Mouse (Mus musculus): ENCODE measurements around the gene Mapt. TPM values are rescaled to one million over a fixed set of nuclear protein-coding genes. Genes with fewer than 3 reads are reported as not detected.
"Not testable (repeated sequence)": the region's sequence is repeated elsewhere in the genome, so short reads cannot be mapped to it uniquely, and the experiment has no call there.

The Mapt gene
- polyA plus RNA-seq, 1 experiment from 2014 or later: 1,112 TPM

GRCm38 (mm10) chr11:104235881-104236280, 4.7 kb downstream of the Mapt start:
- H3K4me2 ChIP-seq: peak overlapping the region; percentile 66
- H3K36me3 ChIP-seq (replicated peaks): no peaks in the 10 kb centered on the region
- no peak overlapping the region; the same call in 1 of the 2 replicates for H3K9ac ChIP-seq
- H3K27me3 ChIP-seq (replicated peaks): no peaks in the 10 kb centered on the region
- ATAC-seq (replicated peaks): no peak
- peak overlapping the region; percentile 70 for H3K4me3 ChIP-seq
- H3K9me3 ChIP-seq: no peaks in the 10 kb centered on the region
- 73% methylated on average over 2 of the region's 2 CpGs for WGBS
- H3K4me1 ChIP-seq: peaks cover 49% of the 10 kb centered on the region
- no peak overlapping the region for H3K27ac ChIP-seq

GRCm38 (mm10) chr11:104237226-104237625, 6.0 kb downstream of the Mapt start:
- H3K9me3 ChIP-seq: no peaks in the 10 kb centered on the region
- peaks cover 49% of the 10 kb centered on the region for H3K4me1 ChIP-seq
- no peaks in the 10 kb centered on the region for H3K36me3 ChIP-seq (replicated peaks)
- no peak for ATAC-seq (replicated peaks)
- H3K4me2 ChIP-seq: peak overlapping the region; percentile 66
- WGBS: 47% methylated on average over 7 of the region's 7 CpGs
- no peak overlapping the region for H3K27ac ChIP-seq
- no peaks in the 10 kb centered on the region for H3K27me3 ChIP-seq (replicated peaks)
- H3K9ac ChIP-seq: no peak overlapping the region
- no peak overlapping the region for H3K4me3 ChIP-seq

DNA sequence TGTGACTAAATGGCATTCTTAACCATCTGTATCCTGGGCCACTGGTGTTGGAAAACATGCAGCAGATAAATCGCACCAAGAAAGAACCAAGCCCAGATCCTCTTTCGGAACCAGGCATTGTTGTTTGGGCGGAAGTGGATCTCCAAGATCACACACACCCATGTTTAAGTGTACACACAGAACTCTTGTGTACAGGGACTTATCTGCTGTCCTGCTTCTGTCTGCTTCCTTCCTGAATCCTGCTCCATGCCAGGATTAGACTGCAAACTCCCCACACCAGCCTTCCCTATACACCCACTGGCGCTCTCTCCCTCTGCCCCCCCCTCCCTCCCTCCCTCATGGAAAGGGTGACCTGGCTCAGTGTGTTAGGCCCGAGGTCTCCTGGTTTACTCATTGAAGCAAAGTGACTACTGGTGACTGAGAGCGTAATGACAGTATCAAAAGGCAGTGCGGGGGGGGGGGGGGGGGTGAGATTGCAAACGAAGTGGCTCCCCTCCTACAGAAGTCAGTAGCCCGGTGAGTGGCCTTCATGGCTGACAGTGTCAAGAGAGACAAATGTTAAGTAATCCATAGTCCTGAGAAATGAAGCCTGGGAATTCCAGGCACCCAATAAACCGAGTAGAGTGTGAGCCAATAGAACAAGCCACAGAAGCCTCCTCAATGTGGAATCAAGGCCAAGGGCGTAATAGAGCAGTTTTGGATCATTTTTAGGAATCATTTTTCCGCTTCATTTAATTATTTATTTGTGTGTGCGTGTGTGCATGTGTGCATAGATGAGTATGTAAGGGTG, 7.0 kb downstream of the Mapt start:
- ATAC-seq (replicated peaks): no peak
- Histone ChIP-seq H3K27me3 (replicated peaks) (no peaks in the 10 kb centered on the region), H3K4me1 (peaks cover 49% of the 10 kb centered on the region)

GRCm38 (mm10) chr11:104245478-104245877, 14.3 kb downstream of the Mapt start:
- H3K4me3 ChIP-seq; H3K27ac ChIP-seq; ATAC-seq (replicated peaks); H3K9me3 ChIP-seq; H3K27me3 ChIP-seq (replicated peaks); H3K9ac ChIP-seq; H3K36me3 ChIP-seq (replicated peaks); H3K4me2 ChIP-seq: not testable (repeated sequence)
- WGBS: 78% methylated on average over 6 of the region's 6 CpGs
- H3K4me1 ChIP-seq: peaks cover 21% of the 10 kb centered on the region

More for the DNA sequence above, 7.0 kb downstream of the Mapt start:
- Histone ChIP-seq H3K36me3 (replicated peaks) (no peaks in the 10 kb centered on the region), H3K9me3 (no peaks in the 10 kb centered on the region), H3K4me3 (no peak overlapping the region), H3K9ac (no peak overlapping the region), H3K27ac (no peak overlapping the region), H3K4me2 (no peak overlapping the region)
- 73% methylated on average over 12 of the region's 13 CpGs for WGBS

DNA sequence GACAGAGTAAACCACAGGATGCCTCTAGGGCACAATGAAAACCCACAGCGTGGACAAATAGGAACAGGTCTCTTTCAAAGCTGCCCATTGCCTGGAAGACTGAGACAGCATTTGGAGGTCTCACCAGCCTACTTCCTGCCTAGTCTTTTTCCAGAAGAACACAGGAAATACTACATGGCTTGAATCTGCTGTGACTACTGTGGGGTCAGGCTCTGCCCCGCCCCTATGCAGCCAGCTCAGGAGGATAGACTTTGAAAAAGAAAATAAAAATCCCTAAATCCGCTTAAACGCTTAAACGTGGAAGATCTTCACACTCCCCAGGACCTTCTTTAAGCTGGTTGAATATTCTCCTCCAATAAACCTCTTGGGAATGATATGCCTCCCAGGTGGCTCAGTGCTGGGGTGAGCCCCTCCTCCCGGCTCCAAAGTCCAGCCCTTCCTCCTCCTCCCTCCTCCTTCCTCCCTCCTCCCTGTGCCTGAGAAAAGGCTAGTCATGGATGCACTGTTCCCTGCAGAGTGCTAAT, 15.0 kb downstream of the Mapt start:
- Histone ChIP-seq H3K4me3 (no peak overlapping the region), H3K36me3 (replicated peaks) (no peaks in the 10 kb centered on the region), H3K9me3 (no peaks in the 10 kb centered on the region), H3K27me3 (replicated peaks) (no peaks in the 10 kb centered on the region), H3K4me2 (no peak overlapping the region), H3K27ac (no peak overlapping the region), H3K9ac (no peak overlapping the region), H3K4me1 (peaks cover 21% of the 10 kb centered on the region)
- peak; percentile 43 for ATAC-seq (replicated peaks)
- 17% methylated on average over 6 of the region's 6 CpGs for WGBS

DNA sequence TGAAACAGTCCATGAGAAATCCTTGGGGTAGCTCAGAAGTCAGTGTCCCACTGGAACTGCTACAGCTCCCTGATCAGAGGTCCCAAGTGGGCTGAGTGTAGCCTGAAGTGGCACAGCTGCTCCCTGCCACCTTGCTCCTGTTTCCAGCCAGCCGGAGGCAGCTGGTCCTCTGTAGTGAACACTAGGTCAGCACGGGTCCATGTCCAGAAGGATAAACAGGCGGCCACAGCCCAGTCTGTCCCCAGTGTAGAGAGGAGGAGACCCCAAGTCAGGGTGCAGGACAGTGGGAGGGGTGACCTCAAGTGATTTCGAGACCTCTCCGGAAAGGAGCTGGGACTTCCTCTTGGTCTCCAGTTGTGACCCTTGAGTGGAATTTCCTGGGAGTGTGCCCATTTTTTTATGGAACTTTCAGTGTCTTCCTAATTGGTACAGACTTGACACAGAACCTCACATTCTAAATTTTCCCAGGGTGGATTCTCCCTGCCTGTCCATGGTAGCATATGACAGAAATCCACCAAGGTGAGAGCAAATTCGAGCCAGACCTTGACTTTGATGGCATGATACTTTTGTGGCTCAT, 16.0 kb downstream of the Mapt start:
- 81% methylated on average over 6 of the region's 6 CpGs for WGBS
- no peak overlapping the region for H3K4me3 ChIP-seq
- H3K9me3 ChIP-seq: no peaks in the 10 kb centered on the region
- H3K4me1 ChIP-seq: peaks cover 21% of the 10 kb centered on the region
- no peaks in the 10 kb centered on the region for H3K27me3 ChIP-seq (replicated peaks)
- no peaks in the 10 kb centered on the region for H3K36me3 ChIP-seq (replicated peaks)
- no peak overlapping the region for H3K9ac ChIP-seq
- no peak overlapping the region for H3K4me2 ChIP-seq
- H3K27ac ChIP-seq: no peak overlapping the region
- no peak for ATAC-seq (replicated peaks)

GRCm38 (mm10) chr11:104249420-104249819, 18.2 kb downstream of the Mapt start:
- H3K4me3 ChIP-seq: no peak overlapping the region
- no peaks in the 10 kb centered on the region for H3K36me3 ChIP-seq (replicated peaks)
- H3K9me3 ChIP-seq: no peaks in the 10 kb centered on the region
- H3K4me2 ChIP-seq: no peak overlapping the region
- H3K27me3 ChIP-seq (replicated peaks): no peaks in the 10 kb centered on the region
- 80% methylated on average over 8 of the region's 8 CpGs for WGBS
- H3K4me1 ChIP-seq: peaks cover 17% of the 10 kb centered on the region
- ATAC-seq (replicated peaks): no peak
- no peak overlapping the region for H3K27ac ChIP-seq
- no peak overlapping the region for H3K9ac ChIP-seq

DNA sequence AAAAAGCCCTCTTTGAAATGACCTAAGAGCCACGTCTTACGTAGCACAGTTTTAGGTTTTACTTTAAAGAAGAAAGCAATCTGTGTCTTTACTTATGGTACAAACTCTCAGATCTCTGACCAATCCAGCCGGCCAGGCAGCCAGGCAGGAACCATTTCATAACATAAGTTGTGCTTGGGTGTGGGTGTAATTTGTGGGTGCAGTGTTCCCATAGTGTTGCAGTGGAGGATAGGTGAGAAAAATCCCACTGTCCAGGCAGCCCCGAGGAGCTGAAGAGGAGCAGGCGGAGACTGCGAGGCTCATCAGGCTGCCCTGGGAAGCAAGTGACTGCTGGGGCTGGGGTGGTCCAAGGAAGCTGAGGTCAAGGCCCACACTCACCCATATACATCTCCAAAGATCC, 19.9 kb downstream of the Mapt start:
- Histone ChIP-seq H3K4me1 (peaks cover 11% of the 10 kb centered on the region), H3K4me3 (no peak overlapping the region), H3K9me3 (no peaks in the 10 kb centered on the region), H3K27me3 (replicated peaks) (no peaks in the 10 kb centered on the region), H3K36me3 (replicated peaks) (no peaks in the 10 kb centered on the region), H3K4me2 (no peak overlapping the region), H3K27ac (no peak overlapping the region), H3K9ac (no peak overlapping the region)
- WGBS: 89% methylated on average over 6 of the region's 6 CpGs
- ATAC-seq (replicated peaks): no peak

- Histone ChIP-seq H3K4me3 (no peak overlapping the region), H3K9ac (no peak overlapping the region), H3K9me3 (no peaks in the 10 kb centered on the region), H3K4me1 (peaks cover 2% of the 10 kb centered on the region; the same call in 1 of the 2 replicates), H3K36me3 (replicated peaks) (no peaks in the 10 kb centered on the region), H3K27ac (no peak overlapping the region), H3K4me2 (no peak overlapping the region), H3K27me3 (replicated peaks) (no peaks in the 10 kb centered on the region)
- ATAC-seq (replicated peaks): no peak
- WGBS: 74% methylated on average over 3 of the region's 3 CpGs
These were observed 20.9 kb downstream of the Mapt start for GRCm38 (mm10) chr11:104252094-104252493.

DNA sequence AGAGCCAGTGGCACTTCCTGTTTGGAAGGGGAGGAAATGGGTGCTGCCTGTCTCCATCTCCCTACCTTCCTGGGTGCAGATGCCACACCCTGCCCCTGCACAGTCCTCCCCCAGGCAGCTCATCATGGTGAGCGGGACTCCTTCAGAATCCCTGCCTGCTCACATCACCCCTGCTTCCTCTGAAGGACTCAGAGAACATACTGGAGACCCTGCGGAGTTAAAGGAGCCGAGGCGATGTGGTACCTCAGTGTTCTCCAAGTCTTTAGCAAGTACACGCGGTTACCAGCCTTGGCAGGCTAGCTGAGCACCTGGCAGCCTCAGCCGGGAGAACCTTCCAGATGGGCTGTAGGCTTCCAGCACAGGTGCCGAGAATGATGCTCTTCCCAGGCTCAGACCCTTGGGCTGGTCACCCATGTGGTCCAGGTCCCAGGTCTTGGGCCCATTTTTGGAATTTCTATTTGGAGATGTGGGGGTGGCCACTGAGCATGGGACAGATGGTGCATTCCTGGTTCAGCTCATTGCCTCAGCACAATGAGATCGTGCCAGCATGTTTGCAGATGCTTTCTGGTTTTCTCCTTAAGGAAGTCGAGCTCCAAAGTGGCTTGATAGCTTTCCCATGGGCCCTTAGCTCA, 23.3 kb downstream of the Mapt start:
- no peaks in the 10 kb centered on the region for H3K27me3 ChIP-seq (replicated peaks)
- H3K4me1 ChIP-seq: peaks cover 2% of the 10 kb centered on the region; the same call in 1 of the 2 replicates
- no peak for ATAC-seq (replicated peaks)
- no peak overlapping the region for H3K4me3 ChIP-seq
- H3K36me3 ChIP-seq (replicated peaks): no peaks in the 10 kb centered on the region
- no peak overlapping the region for H3K4me2 ChIP-seq
- no peak overlapping the region for H3K27ac ChIP-seq
- WGBS: 86% methylated on average over 10 of the region's 10 CpGs
- H3K9ac ChIP-seq: no peak overlapping the region
- no peaks in the 10 kb centered on the region for H3K9me3 ChIP-seq

- H3K4me2 ChIP-seq: no peak overlapping the region
- no peak overlapping the region for H3K9ac ChIP-seq
- peaks cover 2% of the 10 kb centered on the region; the same call in 1 of the 2 replicates for H3K4me1 ChIP-seq
- WGBS: 100% methylated on average over 2 of the region's 2 CpGs
- no peak overlapping the region for H3K27ac ChIP-seq
- H3K4me3 ChIP-seq: no peak overlapping the region
- no peaks in the 10 kb centered on the region for H3K9me3 ChIP-seq
- no peaks in the 10 kb centered on the region for H3K36me3 ChIP-seq (replicated peaks)
- H3K27me3 ChIP-seq (replicated peaks): no peaks in the 10 kb centered on the region
- no peak for ATAC-seq (replicated peaks)
These were observed 25.0 kb downstream of the Mapt start for GRCm38 (mm10) chr11:104256179-104256578.

DNA sequence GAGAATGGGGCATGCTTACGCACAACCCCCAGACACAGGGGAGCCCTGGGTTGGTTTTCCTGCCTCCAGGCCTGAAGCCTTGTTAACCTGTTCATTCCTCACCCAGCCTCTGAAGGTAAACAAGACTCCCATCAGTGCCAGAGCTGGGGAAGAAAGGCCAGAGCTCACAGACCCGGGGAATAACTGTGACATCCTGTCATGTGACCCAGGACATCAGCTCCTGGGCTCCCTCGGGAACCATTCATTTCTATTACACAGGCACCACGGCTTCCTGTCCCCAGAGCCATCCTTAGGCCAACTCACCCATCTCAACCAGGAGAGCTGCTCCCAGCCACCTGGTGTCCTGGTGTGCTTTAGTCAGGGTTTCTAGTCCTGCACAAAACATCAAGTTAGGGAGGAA, 27.8 kb downstream of the Mapt start:
- H3K4me2 ChIP-seq: no peak overlapping the region
- no peaks in the 10 kb centered on the region for H3K27me3 ChIP-seq (replicated peaks)
- H3K9me3 ChIP-seq: no peaks in the 10 kb centered on the region
- no peak overlapping the region for H3K27ac ChIP-seq
- H3K4me3 ChIP-seq: no peak overlapping the region
- no peaks in the 10 kb centered on the region for H3K36me3 ChIP-seq (replicated peaks)
- no peak for ATAC-seq (replicated peaks)
- H3K4me1 ChIP-seq: 0 out of 2 replicates have a peak, but pooled peaks cover 2% of the 10 kb centered on the region
- no peak overlapping the region for H3K9ac ChIP-seq
- WGBS: 46% methylated on average over 4 of the region's 4 CpGs

Measured in midbrain, embryonic 15.5 days (tissue).